Mouse (Mus musculus) ovary, adult 18-20 months (tissue): ENCODE measurements around the gene Prim2.

ENCODE experiments used
- DNase-seq: peaks from one replicate; pipeline ENCODE4 v3.0.0; 2022; ENCODE audit warnings: low spot score, mixed read lengths

The Prim2 gene

DNA sequence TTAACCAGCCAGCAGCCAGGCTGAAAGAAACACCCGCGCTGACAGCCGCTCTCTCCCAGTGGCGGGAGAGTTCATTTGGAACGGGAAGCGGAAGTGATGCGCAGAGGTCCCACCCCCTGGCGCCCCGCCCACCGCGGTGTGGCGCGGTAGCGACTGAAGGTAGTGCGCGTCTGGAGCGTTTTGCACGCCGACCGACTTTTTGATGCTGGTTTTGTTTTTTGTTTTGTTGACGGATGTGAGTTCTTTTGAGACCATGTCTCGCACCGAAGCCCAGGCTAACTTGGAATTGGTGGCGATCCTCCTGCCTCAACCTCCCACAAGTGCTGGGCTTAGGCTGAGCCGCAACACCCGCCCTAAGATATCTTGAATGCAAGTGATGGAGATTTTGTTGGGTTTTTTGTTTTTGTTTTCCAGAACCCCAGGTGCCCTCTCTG, at the start of gene Prim2:
Gene Prim2 (minus strand): TSS at position 88 of the 434 bp plus-strand sequence.
- peak; percentile 65 for DNase-seq

GRCm38 (mm10) chr1:33717636-33718035, 48.0 kb upstream of the Prim2 start:
- no peak for DNase-seq

- no peak for DNase-seq
These were observed 45.2 kb upstream of the Prim2 start for GRCm38 (mm10) chr1:33714796-33715195.

GRCm38 (mm10) chr1:33712026-33712425, 42.4 kb upstream of the Prim2 start:
- DNase-seq, result no peak

DNA sequence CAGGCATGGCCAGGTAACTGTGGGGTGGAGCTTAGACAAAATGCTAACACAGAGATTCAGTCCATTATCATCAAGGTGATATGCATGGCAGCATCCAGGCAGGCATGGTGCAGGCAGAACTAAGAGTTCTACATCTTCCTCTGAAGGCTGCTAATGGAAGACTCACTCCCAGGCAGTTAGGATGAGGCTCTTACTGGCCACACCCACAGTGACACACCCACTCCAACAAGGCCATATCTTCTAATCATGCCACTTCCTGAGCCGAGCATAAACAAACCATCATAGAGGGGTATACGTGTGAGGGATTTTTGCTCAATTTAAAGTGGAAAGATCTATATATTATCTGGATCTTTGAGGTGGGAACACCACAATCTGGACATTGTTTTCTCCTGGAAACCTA, 40.0 kb upstream of the Prim2 start:
- no peak for DNase-seq

GRCm38 (mm10) chr1:33701244-33701643, 31.6 kb upstream of the Prim2 start:
- no peak for DNase-seq

- no peak for DNase-seq
These were observed 26.4 kb upstream of the Prim2 start for GRCm38 (mm10) chr1:33696016-33696415.

DNA sequence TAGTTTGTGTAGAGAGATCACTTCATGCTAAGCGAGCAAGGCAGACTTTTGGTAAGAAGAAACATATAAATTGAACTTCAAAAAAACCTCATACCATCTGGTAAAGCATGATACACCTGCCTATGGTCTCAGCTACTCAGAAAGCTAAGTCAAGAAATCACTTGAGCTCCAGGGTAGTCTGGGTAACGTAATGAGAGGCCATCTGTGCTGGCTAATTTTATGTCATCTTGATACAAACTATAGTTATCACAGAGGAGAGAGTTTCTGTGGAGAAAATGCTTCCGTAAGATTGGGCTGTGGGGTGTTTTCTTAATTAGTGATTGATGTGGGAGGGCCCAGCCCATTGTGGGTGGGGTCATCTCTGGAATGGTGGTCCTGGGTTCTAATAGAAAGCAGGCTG, 24.3 kb upstream of the Prim2 start:
- DNase-seq, result no peak

DNA sequence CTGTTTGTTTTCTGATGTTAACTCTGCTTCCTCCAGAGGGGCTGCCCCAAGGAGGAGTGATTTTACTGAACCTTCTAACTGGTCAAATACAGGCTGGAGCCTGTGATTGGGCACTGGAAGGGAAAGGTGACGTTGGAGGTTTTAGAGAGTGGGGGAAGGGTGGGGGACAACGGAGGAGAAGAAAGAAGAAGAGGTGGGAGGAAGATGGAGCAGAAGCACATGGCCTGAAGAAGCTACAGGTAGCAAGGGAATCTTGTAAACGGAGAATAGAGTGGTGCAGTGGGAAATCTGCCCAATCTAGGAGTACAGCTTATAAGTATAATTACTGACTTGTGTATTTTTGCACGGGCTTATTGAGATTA, 20.5 kb upstream of the Prim2 start:
- no peak for DNase-seq

GRCm38 (mm10) chr1:33689446-33690086, 20.0 kb upstream of the Prim2 start:
- DNase-seq, result no peak

GRCm38 (mm10) chr1:33688810-33689209, 19.2 kb upstream of the Prim2 start:
- DNase-seq, result no peak

DNA sequence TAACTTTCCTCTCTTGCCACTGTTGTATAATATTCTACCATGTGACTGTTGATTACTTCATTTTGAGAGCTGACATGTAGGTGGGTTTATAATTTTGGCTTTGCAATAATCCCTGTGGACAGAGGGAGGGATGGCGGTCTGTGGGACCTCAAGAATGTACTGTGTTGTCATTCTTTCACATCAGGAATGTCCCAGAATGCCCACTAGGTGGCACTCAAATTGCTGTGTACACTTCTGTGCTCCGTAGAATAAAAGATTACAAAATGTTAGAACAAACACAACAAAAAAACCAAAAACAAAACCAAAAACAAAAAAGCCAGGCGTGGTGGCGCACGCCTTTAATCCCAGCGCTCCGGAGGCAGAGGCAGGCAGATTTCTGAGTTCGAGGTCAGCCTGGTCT, 14.9 kb upstream of the Prim2 start:
- DNase-seq, result no peak

- no peak for DNase-seq
These were observed 11.3 kb upstream of the Prim2 start for GRCm38 (mm10) chr1:33680890-33681289.

DNA sequence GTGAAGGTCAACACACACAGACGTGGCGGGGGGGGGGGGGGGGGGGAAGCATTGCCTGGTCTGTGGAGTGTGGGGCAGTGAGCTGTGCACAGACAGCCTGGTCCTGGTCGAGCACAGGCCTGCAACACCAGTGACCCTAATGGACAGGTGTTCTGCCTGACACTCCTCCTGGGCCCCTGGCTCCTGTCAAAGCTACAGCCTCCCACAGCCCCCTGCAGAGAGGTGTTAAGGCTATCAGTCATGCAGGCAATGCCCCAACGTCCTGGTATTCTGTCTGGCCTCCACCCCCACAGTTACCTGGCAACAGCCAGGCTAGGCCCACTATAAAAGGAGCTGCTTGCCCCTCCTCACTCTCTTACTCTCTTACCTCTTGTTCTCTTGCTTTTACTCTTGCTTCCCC, 10.8 kb upstream of the Prim2 start:
- no peak for DNase-seq

DNA sequence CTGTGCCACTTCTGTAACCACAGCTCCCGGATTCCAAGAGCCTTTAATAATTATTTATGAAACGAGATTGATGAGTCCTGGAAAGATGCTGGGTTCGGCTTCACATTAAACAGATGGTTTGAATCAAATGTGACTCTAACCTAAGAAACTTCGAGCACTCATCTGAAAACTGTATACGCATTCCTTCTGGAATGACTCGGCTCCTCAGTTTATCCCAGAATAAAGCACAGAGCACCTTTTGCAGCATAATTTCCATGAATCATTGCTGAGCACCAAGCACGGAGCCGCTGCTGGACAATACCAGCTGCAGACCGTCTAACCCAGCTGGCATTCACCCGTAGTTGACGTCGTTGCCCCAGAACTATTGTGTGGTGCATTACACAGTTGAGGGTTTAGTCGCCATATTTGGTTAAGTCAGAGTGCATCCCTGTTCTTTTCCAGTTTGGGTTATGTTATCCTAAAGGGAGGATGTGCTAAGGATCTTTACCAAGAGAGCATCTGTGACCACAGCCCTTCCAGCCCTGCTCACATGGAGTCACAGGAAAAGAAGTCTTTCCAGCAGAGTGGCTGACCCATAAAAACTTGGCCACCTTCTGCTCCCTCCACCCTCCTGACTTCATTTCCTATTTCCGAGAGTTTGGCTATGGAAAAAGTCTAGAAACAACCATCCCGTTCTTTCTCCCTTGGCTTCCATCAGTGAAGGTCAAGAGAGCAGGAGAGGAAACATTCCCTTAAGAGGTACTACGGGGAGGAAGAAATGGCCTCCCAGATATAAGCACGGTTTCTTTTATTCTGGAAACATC, 3.8 kb upstream of the Prim2 start:
- no peak for DNase-seq

DNA sequence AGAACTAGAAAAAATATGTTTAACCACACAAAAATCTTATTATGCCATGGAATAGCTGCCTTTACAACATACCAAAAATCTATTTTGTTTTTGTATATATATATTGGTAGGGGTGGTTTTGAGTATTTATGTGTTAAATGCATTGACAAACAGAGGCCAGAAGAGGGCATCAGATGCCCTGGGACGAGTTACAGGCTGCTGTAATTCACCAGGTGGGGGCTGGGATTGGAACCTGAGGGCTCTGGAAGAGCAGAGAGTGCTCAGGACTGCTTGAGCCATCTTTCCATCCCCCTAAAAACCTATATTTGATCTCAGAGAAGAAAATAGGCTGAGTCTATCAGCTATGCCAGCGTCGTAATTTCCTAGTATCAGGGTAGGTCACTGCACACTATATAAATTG, 2.9 kb upstream of the Prim2 start:
- DNase-seq, result no peak

- DNase-seq, result no peak
These were observed 2.5 kb upstream of the Prim2 start for GRCm38 (mm10) chr1:33672083-33672482.

GRCm38 (mm10) chr1:33671441-33671840, 1.8 kb upstream of the Prim2 start:
- DNase-seq, result no peak

DNA sequence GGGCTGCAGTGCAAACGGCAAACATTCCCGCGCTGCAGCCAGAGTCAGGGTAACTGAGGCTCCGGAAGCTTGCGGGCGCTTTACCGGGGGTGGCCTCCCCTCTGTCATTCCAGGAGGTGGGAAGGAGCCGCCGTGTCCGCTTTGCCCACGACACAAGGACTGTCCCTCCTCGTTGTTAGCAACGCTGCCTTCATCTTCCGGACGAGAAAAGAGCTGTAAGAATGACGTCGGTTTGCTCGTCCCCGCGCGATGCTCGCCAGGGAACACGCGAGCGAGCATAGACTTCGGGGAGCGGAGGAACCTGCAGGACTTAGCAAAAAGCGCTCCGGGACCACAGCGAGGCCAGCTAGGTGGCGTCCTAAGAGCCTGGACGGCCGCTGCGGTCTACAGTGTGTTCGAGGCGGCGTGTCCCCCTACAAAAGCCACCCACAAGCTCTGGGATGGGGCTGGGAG, 595 bp upstream of the Prim2 start:
- DNase-seq, result peak; percentile 31

DNA sequence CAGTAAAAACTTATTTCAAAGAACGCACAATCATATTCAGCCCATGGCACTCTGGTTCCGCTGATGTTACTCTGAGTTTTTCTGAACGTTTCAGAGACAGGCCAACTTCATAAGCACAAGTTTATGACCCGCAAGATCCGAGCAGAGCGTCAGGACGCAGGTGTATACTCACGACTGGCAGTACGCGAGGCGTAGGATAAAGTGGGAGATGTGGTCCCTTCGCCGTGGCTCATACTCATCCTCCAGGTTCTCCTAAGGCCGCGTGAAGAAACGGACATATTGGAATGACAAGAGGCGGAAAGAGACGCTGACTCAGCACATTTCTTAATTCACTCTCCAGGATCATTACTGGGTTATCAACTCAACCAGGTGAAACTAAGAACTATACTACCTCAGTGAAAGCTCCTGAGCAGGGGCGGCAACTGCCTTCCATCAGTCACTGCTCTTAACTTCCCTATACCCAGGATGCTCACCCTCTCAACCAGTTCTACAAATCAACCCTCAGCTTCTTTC, 5.9 kb downstream of the Prim2 start:
- DNase-seq, result no peak

DNA sequence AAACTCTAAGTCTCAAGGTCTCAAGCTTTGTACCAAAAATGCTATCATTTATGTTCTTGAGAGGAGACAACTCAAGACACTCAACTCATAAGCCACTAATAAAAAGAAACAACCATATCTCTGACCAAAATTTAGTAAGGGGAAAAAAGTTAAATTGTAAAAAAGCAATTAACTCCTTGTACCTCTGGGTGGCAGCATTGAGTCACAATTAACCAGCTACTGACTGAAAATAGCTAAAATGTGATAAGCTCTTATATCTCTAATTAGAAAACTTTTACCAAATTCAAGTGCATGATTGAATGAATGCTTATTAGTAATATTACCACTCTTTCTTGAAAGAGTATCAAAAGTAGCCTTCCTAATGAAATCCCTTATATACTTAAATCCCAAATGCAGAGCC, 6.4 kb downstream of the Prim2 start:
- no peak for DNase-seq

- no peak for DNase-seq
These were observed 11.3 kb downstream of the Prim2 start for GRCm38 (mm10) chr1:33658302-33658701.

DNA sequence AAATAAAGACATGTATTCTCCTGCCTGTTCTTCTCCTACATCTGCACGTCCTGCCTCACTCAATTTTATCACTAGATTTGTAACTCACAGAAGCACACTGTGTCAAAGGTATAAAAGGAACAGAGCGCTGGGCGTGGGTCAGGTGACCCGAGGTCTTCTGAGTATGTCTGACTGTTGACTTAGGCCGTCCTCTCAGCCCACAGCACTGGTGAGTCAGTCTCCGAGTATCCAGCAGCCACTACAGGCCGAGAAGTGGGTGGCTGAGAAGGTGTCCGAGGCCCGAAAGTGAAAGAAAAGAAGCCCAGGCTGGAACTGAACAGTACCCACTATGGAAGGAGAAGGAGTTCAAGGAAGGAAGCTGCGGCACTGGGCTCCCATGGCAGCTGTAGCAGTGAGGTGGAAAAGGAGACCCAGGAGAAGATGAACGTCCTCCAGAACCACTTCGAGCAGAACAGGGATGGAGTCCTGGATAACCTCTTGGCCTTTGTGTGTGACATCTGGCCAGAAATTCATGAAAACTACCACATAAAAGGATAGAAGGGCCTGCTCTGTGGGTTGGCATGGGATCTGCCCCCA, 11.9 kb downstream of the Prim2 start:
- DNase-seq, result no peak
